Mouse (Mus musculus): ENCODE data around the gene Ablim1. TPM values are rescaled to one million over a fixed set of nuclear protein-coding genes. Genes with fewer than 3 reads are reported as not detected.

Ablim1 gene
- total and polyA plus RNA-seq, 2 experiments from 2014 or later, result 44.7 to 71.7 TPM

GRCm38 (mm10) chr19:57082454-57083182 lies 232.1 kb downstream of the Ablim1 start:
- Histone ChIP-seq H3K4me2 (ENCODE audit: low read depth, low read length) (no peak overlapping the region), H3K36me3 (ENCODE audit: insufficient read depth, low read length) (no peaks in the 10 kb centered on the region), H3K4me1 (ENCODE audit: insufficient read depth, low read length) (peaks cover 14% of the 10 kb centered on the region; the same call in 1 of the 2 replicates), H3K27me3 (ENCODE audit: insufficient read depth, low read length) (no peaks in the 10 kb centered on the region), H3K9ac (replicated peaks; ENCODE audit: low read length) (no peak overlapping the region), H3K4me3 (ENCODE audit: low read length) (no peak overlapping the region), H3K9me3 (ENCODE audit: low read length) (no peaks in the 10 kb centered on the region), H3K27ac (peak overlapping the region; percentile 36; the same call in 1 of the 2 replicates)
- no peak for DNase-seq (ENCODE audit: low spot score)
- 66% methylated on average over 17 of the region's 17 CpGs for WGBS
- TF ChIP-seq CTCF (IDR thresholded peaks at IDR 0.05; ENCODE audit: low read depth), result no peak
- ATAC-seq, result no peak

- 63% methylated on average over 4 of the region's 4 CpGs for WGBS
- no peaks in the 10 kb centered on the region for H3K9me3 ChIP-seq (ENCODE audit: low read length)
These were observed 233.2 kb downstream of the Ablim1 start for GRCm38 (mm10) chr19:57081536-57081935.

GRCm38 (mm10) chr19:57079606-57079981 lies 235.1 kb downstream of the Ablim1 start:
- 81% methylated on average over 3 of the region's 3 CpGs for WGBS
- no peak for ATAC-seq
- H3K27ac ChIP-seq, result peak overlapping the region; percentile 80; the same call in 1 of the 2 replicates
- TF ChIP-seq CTCF (IDR thresholded peaks at IDR 0.05; ENCODE audit: low read depth), result no peak
- H3K27me3 ChIP-seq (ENCODE audit: insufficient read depth, low read length), result no peaks in the 10 kb centered on the region
- no peak overlapping the region for H3K4me3 ChIP-seq (ENCODE audit: low read length)
- H3K9me3 ChIP-seq (ENCODE audit: low read length), result no peaks in the 10 kb centered on the region
- no peak overlapping the region for H3K9ac ChIP-seq (replicated peaks; ENCODE audit: low read length)
- H3K4me1 ChIP-seq (ENCODE audit: insufficient read depth, low read length), result peaks cover 14% of the 10 kb centered on the region; the same call in 1 of the 2 replicates
- no peak for DNase-seq (ENCODE audit: low spot score)
- no peak overlapping the region for H3K4me2 ChIP-seq (ENCODE audit: low read depth, low read length)
- H3K36me3 ChIP-seq (ENCODE audit: insufficient read depth, low read length), result no peaks in the 10 kb centered on the region

More at GRCm38 (mm10) chr19:57081536-57081935, 233.2 kb downstream of the Ablim1 start:
- Histone ChIP-seq H3K4me1 (ENCODE audit: insufficient read depth, low read length) (peaks cover 14% of the 10 kb centered on the region; the same call in 1 of the 2 replicates), H3K4me2 (ENCODE audit: low read depth, low read length) (no peak overlapping the region), H3K36me3 (ENCODE audit: insufficient read depth, low read length) (no peaks in the 10 kb centered on the region), H3K4me3 (ENCODE audit: low read length) (no peak overlapping the region), H3K9ac (replicated peaks; ENCODE audit: low read length) (no peak overlapping the region), H3K27ac (no peak overlapping the region), H3K27me3 (ENCODE audit: insufficient read depth, low read length) (no peaks in the 10 kb centered on the region)
- DNase-seq (ENCODE audit: low spot score), result no peak
- TF ChIP-seq CTCF (IDR thresholded peaks at IDR 0.05; ENCODE audit: low read depth), result no peak
- ATAC-seq, result no peak

GRCm38 (mm10) chr19:57078867-57079605 lies 235.7 kb downstream of the Ablim1 start:
- DNase-seq (ENCODE audit: low spot score), result peak; percentile 73
- H3K9ac ChIP-seq (replicated peaks; ENCODE audit: low read length), result no peak overlapping the region
- H3K4me3 ChIP-seq (ENCODE audit: low read length), result no peak overlapping the region
- 34% methylated on average over 10 of the region's 10 CpGs for WGBS
- 0 out of 2 replicates have a peak, but pooled peaks have one; percentile 15 for TF ChIP-seq CTCF (IDR thresholded peaks at IDR 0.05; ENCODE audit: low read depth)
- H3K9me3 ChIP-seq (ENCODE audit: low read length), result no peaks in the 10 kb centered on the region
- H3K4me1 ChIP-seq (ENCODE audit: insufficient read depth, low read length), result peaks cover 14% of the 10 kb centered on the region; the same call in 1 of the 2 replicates
- peak overlapping the region; percentile 80 for H3K27ac ChIP-seq
- no peak overlapping the region for H3K4me2 ChIP-seq (ENCODE audit: low read depth, low read length)
- H3K36me3 ChIP-seq (ENCODE audit: insufficient read depth, low read length), result no peaks in the 10 kb centered on the region
- ATAC-seq, result peak; percentile 60
- no peaks in the 10 kb centered on the region for H3K27me3 ChIP-seq (ENCODE audit: insufficient read depth, low read length)

GRCm38 (mm10) chr19:57077826-57078699 lies 236.7 kb downstream of the Ablim1 start:
- no peak overlapping the region for H3K4me2 ChIP-seq (ENCODE audit: low read depth, low read length)
- DNase-seq (ENCODE audit: low spot score), result peak; percentile 43
- H3K27ac ChIP-seq, result peak overlapping the region; percentile 80
- ATAC-seq, result peak; percentile 54; the same call in 1 of the 2 replicates
- no peak for TF ChIP-seq CTCF (IDR thresholded peaks at IDR 0.05; ENCODE audit: low read depth)
- H3K36me3 ChIP-seq (ENCODE audit: insufficient read depth, low read length), result no peaks in the 10 kb centered on the region
- H3K27me3 ChIP-seq (ENCODE audit: insufficient read depth, low read length), result no peaks in the 10 kb centered on the region
- H3K4me3 ChIP-seq (ENCODE audit: low read length), result no peak overlapping the region
- peak overlapping the region; percentile 19; the same call in 1 of the 2 replicates for H3K9ac ChIP-seq (replicated peaks; ENCODE audit: low read length)
- H3K9me3 ChIP-seq (ENCODE audit: low read length), result no peaks in the 10 kb centered on the region
- peaks cover 14% of the 10 kb centered on the region; the same call in 1 of the 2 replicates for H3K4me1 ChIP-seq (ENCODE audit: insufficient read depth, low read length)
- WGBS, result 24% methylated on average over 13 of the region's 13 CpGs

GRCm38 (mm10) chr19:57073450-57073849 lies 241.3 kb downstream of the Ablim1 start:
- Histone ChIP-seq H3K9me3 (ENCODE audit: low read length) (no peaks in the 10 kb centered on the region), H3K4me1 (ENCODE audit: insufficient read depth, low read length) (peaks cover 7% of the 10 kb centered on the region; the same call in 1 of the 2 replicates), H3K36me3 (ENCODE audit: insufficient read depth, low read length) (no peaks in the 10 kb centered on the region), H3K27ac (no peak overlapping the region), H3K4me2 (ENCODE audit: low read depth, low read length) (no peak overlapping the region), H3K9ac (replicated peaks; ENCODE audit: low read length) (no peak overlapping the region), H3K27me3 (ENCODE audit: insufficient read depth, low read length) (no peaks in the 10 kb centered on the region), H3K4me3 (ENCODE audit: low read length) (no peak overlapping the region)
- WGBS, result 83% methylated on average over 4 of the region's 4 CpGs
- ATAC-seq, result no peak
- DNase-seq (ENCODE audit: low spot score), result no peak
- TF ChIP-seq CTCF (IDR thresholded peaks at IDR 0.05; ENCODE audit: low read depth), result no peak

Measured in hindbrain, postnatal 0 days (tissue).